Mouse (Mus musculus) brown adipose tissue, adult 24 weeks (tissue): ENCODE results near the gene Pigk. TPM values are rescaled to one million over a fixed set of nuclear protein-coding genes. Genes with fewer than 3 reads are reported as not detected.
"Not testable (repeated sequence)": the region's sequence is repeated elsewhere in the genome, so short reads cannot be mapped to it uniquely, and the experiment has no call there.

Experiments
- H3K27ac ChIP-seq: fragments of 200-500 bp; replicated peaks from 2 replicates; pipeline ENCODE4 v1.5.1; 2012; ENCODE audit warnings: low read depth, mild to moderate bottlenecking, low read length
- H3K4me1 ChIP-seq: fragments of 200-500 bp; 2 replicates; pipeline ENCODE4 v1.6.1; 2012; ENCODE audit warnings: low read length, mixed read lengths; ENCODE audit not compliant: control insufficient read depth, insufficient read depth, insufficient read length
- H3K4me3 ChIP-seq: fragments of 200-500 bp; 2 replicates; pipeline ENCODE4 v1.5.1; 2012; ENCODE audit warnings: low read depth, mild to moderate bottlenecking, low read length, moderate library complexity; ENCODE audit not compliant: insufficient read depth
- polyA plus RNA-seq: library from polyadenylated mRNA; stranded (reverse); fragments of >200 nt; gene quantifications from 2 replicates; pipeline ENCODE4 v1.2.4, GENCODE M21; 2012; ENCODE audit not compliant: missing spikeins, insufficient read depth, insufficient read length

The Pigk gene
- 24.1 and 30.3 TPM in 2 replicates for polyA plus RNA-seq

DNA sequence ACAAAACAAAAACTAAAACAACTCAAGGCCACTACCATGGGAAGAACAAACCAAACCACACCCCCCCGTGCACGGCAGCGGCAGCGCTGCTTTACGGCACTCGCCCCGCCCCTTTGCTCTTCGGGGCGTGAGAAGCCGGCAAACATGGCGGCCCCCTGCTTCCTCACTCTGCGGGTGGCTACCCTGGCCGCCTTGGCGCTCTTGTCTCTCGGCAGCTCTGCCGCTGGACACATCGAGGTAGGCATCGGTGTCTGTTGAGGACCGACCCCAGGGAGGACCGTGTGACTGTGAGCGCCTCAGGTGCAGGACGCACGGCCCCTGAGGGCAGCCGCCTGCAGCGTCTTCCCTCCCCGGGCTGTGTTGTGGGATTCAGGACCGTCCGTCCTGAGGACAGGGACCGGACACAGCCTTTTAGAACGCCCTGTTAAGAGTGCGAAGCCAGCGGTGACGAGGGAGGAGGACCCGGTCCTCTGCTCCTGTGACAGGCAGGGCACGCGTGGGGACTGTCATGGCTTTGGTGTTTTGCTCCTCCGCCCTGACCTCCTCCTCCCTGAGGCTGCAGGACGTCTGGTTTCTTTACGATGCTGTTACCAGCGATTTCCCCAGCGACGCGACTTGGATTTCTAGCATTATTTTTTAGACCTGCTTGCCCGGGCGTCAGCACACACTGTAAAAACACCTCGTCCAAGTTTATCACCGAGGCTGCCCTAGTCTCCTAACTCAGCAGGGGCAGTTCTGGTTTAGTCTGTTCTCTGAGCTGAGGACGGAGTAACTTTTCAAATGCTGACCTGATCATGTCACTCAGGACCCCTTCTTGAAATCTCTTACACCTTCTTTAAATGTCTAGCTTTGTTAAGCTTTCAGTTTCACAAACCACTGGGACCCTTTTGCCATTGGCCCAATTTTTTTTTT is at the start of gene Pigk:
Gene Pigk (plus strand): TSS at position 110 of the 912 bp plus-strand sequence.
- Histone ChIP-seq H3K4me3 (peak within 1 kb of the TSS; percentile 89), H3K4me1 (no peaks in the 10 kb centered on the region), H3K27ac (peak within 1 kb of the TSS; percentile 20; the same call in 1 of the 2 replicates)

DNA sequence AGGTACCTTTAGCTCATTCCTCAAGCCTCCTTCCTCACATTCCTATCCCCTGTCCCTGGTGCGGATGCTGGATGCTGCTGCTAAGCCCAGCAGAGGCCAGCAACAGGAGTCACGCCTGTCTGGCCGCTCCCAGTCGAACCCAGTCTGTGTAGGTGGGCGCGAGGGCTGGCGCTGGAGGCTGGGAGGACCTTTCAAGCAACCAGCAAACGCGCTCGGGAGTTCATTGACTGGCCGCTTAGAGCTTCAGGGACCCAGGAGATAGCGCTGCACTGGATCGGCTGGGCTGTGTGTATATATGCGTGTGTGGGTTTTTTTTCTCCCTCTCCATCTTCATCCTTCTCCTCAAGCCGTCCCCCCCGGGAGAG is 46.9 kb upstream of the Pigk start:
- Histone ChIP-seq H3K27ac (no peak overlapping the region), H3K4me1 (no peaks in the 10 kb centered on the region), H3K4me3 (no peak overlapping the region)

DNA sequence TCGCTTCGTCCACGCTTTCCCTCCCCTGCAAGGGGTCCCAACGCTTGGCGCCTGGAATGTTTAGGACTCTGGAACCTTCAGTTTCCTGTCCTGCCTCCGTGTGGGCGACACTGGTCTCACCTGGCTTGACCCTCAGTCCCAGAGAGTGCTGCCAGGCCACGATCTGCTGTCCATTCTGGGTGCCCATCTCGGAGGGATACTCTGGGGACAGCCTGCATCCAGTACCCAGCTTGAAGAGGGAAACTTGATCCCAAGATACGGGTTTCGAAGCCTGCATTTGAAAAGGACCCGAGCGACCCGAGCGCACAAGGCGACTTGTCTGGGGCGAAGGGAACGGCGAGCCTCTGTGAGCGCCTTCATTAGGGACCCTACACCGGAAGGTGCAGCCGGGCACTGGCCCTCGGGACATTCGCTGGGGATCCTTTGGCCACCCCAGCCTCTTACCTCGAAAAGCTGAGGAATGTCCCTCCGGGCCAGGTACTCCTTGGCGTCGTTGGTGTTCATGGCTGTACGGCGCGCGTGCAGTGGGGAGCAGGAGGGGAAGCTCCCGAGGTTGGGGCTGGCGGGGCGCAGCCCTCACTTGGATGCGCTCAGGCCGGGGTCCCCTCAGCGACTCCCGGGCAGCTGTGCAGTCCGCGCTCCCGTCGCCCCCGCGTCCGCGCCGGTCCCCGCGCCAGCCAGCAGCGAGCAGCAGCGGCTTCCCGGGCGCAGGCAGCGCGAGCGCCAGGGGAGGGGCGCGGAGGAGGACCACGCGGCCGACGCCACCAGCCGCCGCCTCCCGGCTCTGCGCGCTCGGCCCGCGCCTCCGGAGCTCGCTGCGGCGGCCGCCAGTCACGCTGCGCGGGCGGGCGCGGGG is 46.3 kb upstream of the Pigk start:
- Histone ChIP-seq H3K4me1 (no peaks in the 10 kb centered on the region), H3K4me3 (peak overlapping the region; percentile 10; the same call in 1 of the 2 replicates)

DNA sequence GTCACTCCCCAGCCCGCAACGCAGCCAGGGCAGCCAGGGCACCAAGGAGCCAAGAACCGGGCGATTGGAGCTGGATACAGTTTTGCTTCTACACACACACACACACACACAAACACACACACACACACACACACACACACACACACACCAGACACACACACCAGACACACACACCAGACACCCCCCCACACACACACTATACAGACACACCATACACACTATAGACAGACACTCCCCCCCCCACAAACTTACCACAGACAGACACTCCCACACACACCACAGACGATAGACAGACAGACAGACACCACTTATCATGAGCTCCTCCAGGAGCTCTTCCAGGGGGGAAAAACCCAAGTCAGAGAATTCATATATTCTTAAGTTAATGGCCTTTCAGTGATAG is 45.7 kb upstream of the Pigk start, which contains the start of gene Ak5:
Gene Ak5 (minus strand): TSS at position 122 of the 400 bp plus-strand sequence.
- Histone ChIP-seq H3K27ac (no peak within 1 kb of the TSS), H3K4me3 (peak within 1 kb of the TSS; percentile 10; the same call in 1 of the 2 replicates), H3K4me1 (no peaks in the 10 kb centered on the region)

More for the DNA sequence above, 46.3 kb upstream of the Pigk start:
- no peak overlapping the region for H3K27ac ChIP-seq

DNA sequence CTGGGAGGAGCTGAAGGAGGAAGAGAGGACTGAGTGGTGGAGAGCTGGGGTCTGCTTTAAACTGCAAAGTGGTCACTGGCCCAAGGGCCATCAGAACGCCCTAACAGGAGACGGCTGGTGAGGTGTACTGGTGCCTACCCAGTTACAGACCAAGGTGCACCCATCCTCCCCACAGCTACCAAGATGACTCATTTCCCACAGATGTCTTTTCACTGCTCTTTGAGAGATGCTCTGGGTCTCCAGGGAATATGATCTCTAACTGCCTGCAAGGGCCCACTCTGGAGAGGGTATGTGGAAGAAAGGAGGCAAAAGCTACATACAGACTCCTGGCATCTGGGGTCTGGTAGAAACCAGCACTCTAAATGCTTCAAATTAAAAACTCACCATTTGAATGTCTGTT is 45.1 kb upstream of the Pigk start:
- Histone ChIP-seq H3K4me1 (no peaks in the 10 kb centered on the region), H3K27ac (no peak overlapping the region), H3K4me3 (no peak overlapping the region)

DNA sequence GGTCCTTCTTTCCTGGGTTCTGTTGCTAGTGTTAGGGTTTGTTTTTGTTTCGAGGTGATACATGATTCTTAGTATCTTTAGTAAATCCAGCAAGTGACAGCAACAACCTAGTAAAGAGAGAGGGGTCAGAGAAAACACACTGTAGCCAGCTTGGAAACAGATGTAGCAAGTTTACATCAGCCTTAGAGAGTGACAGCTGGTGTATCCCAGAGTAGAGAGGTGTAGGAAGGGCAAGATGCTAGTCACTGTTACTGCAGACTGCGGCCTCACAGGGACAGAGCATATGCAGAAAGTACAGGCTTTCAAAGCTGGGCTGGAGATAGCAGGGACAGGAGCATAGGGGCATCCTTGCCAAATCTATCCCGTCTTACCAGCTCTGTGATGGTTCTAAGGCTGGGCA is 44.1 kb upstream of the Pigk start:
- H3K4me3 ChIP-seq, result no peak overlapping the region
- H3K4me1 ChIP-seq, result no peaks in the 10 kb centered on the region
- no peak overlapping the region for H3K27ac ChIP-seq

DNA sequence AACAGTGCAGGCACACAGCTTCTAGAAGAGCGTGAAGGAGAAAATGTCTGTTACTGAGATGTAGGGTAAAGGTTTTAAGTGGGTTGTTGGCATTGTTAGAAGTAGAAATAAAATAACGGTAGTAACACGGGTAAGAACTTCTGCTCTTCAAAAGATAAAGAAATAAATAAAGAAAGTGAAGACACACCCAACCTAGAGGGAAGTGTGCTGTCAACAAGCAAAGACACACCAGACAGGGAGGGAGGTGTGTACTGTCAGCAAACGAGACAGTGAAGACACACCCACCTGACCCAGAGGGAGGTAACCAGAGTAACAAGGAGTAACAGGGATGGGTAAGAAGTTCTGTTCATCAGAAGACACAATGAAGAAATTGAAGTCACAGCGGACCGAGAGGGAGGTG is 39.2 kb upstream of the Pigk start:
- Histone ChIP-seq H3K27ac (no peak overlapping the region), H3K4me3 (no peak overlapping the region), H3K4me1 (no peaks in the 10 kb centered on the region)

DNA sequence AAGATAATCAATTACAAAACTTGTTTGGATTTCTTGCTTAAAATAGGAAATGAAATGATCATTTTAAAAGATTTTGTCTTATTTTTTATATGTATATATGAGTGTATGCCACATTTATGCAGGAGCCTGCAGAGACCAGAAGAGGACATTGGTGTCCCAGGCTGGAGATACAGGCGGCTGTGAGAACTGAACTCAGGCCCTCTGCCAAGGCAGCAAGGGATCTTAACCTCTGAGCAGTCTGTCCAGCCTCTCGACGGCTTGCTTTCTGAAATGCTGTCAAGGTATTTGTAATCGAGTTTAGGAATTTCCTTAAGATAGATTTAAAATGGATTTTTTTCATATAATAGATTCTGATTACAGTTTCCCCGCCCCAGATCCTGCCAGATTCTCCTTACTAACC is 25.4 kb upstream of the Pigk start:
- Histone ChIP-seq H3K27ac (no peak overlapping the region), H3K4me1 (no peaks in the 10 kb centered on the region), H3K4me3 (no peak overlapping the region)

DNA sequence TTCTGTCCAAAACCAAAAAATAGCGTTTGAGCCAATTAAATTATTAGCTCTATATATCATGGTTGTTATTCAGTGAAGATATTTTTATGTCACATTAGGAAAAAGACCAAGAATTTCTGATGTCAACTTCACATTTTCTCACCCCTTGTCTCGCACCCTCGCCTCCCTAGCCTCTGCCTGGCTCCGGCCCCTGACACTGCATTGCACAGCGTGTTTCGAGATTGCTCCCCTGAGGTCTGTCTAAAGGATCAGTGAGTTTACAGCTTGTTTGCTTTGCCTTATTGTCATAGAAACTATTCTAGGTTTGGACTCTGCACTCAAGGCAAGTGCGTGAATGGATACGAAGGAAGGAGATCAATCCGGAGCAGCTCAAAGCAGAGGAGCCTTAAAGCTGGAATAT is 24.8 kb upstream of the Pigk start:
- H3K4me1 ChIP-seq, result no peaks in the 10 kb centered on the region
- no peak overlapping the region for H3K4me3 ChIP-seq

DNA sequence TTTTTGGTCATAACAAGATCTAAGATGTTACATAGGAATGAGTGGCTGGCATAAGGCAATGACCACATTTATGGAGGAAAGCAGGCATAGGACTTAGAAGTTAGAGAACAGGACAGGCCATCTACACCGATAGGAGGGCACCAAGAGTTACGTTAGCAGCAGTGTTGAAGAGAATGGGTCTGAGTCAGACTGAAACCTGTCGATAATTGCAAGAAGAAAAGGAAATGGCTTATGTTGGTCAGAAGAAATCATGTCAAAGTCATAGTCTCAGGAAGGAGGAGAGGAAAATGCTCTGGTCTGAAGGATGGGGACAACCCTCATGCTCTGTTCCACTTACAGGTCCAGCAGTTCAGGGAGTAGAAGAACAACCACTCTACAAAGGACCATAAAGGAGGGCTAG is 18.9 kb upstream of the Pigk start:
- no peaks in the 10 kb centered on the region for H3K4me1 ChIP-seq
- H3K4me3 ChIP-seq, result no peak overlapping the region

More for the DNA sequence above, 24.8 kb upstream of the Pigk start:
- no peak overlapping the region for H3K27ac ChIP-seq

DNA sequence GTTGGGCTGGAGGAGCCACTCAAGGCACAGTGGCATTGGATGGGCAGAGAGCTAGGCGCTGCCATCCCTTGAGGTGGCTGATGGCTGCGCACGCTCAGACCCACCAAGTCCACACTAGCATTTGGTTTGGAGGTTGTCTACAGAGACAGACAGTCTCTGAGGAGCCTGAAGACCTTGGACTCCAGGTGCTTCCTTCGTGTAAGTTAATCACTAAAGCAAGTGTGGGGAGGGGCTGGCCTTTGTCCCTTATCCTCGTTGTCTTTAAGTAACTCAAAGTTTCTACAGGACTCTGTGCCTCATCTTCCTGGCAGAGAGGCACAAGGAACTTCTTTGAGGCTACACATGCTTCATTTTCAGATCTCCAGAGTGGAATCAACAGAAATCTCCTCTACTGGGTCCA is 15.9 kb upstream of the Pigk start:
- Histone ChIP-seq H3K27ac (no peak overlapping the region), H3K4me3 (no peak overlapping the region), H3K4me1 (no peaks in the 10 kb centered on the region)

More for the DNA sequence above, 18.9 kb upstream of the Pigk start:
- no peak overlapping the region for H3K27ac ChIP-seq

DNA sequence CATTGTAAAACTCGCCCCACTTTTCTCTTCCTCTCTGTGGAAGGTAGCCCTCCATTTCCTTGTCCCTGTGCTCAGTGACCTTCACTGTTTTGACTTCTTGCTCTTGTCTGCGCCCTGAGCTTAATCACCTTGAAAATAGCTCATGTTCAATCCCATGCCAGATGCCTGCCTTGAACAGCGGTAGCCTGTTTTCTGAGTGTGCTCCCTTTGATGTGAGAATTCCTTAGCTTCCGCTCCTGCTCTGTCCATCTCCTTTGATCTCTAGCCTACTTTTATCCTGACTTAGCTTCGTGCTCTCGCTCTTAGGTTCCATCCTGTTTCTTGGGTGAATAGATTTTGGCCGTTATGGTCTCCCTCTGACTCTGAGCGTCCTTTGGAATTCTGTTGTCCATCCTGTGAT is 14.6 kb upstream of the Pigk start:
- Histone ChIP-seq H3K27ac (no peak overlapping the region), H3K4me3 (no peak overlapping the region)

DNA sequence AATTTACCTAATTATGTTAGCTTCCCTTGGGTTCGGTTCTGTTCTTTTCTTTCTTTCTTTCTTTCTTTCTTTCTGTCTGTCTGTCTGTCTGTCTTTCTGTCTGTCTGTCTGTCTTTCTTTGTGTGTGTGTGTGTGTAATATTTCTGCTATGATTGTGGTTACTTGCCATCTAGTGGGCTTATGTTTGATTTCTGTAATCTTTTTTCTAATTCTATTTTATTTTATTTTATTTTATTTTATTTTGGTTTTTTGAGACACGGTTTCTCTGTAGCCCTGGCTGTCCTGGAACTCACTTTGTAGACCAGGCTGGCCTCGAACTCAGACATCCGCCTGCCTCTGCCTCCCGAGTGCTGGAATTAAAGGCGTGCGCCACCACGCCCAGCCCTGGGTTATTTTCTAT is 12.4 kb upstream of the Pigk start:
- not testable (repeated sequence) for H3K27ac ChIP-seq, H3K4me3 ChIP-seq, H3K4me1 ChIP-seq

More for the DNA sequence above, 14.6 kb upstream of the Pigk start:
- no peaks in the 10 kb centered on the region for H3K4me1 ChIP-seq

DNA sequence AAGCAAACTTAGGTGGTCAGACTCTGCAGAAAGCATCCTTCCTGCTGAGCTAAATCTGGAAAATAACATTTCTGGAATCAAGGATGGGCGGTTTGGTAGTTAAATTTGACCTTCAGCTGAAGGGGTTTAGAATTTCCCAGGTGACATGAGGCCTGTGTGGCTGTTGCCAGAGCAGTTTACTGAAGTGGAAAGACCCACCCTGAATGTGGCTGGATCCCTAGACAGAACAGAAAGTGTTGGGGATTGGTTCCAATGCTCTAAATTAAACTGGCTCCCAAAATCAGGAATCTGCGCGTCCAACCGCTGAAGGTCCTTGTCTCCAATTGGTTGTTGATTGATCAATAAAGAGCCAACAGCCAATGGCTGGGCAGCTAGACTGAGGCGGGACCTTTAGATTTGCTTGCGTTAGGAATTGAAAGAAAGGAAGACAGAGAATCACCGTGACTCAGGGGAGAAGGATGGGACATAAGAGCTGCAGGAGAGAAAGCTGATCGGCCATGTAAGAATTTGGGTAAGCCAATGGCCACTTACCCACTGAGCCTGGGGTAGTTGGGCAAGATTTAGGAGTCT is 11.5 kb upstream of the Pigk start:
- H3K27ac ChIP-seq, result no peak overlapping the region
- H3K4me3 ChIP-seq, result peak overlapping the region; percentile 10; the same call in 1 of the 2 replicates
- no peaks in the 10 kb centered on the region for H3K4me1 ChIP-seq

DNA sequence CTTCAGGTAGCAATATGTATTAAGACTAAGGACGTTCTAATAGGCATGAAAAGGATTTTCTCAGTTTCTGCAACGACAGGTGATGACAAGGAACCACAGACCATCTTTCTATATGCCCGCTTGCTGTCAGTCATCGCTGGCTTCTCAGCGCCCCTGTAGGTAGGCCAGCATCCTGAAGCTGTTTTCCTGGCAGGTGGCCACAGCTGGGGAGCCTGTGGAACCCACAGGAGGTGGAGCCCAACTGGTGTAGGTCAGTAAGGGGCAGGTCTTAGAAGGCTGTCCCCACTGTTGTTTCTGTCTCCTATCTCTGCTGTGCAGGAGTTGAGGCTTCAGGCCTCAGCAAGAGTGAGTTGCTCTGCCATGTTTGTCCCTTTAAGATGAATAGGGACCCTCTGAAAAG is 8.1 kb upstream of the Pigk start:
- Histone ChIP-seq H3K27ac (no peak overlapping the region), H3K4me3 (no peak overlapping the region), H3K4me1 (no peaks in the 10 kb centered on the region)
